Mouse (Mus musculus) stomach, embryonic 15.5 days (tissue): ENCODE data around the gene Bok. TPM values are rescaled to one million over a fixed set of nuclear protein-coding genes. Genes with fewer than 3 reads are reported as not detected.
A peak's percentile ranks its signal among the peaks of the same experiment; 100 is the strongest.

Source experiments
- ATAC-seq: fragments of 200-750 bp; cut with Nextera tagmentation; 2 replicates; pipeline ENCODE4 v1.8.0; 2017; ENCODE audit warnings: low read depth, moderate number of reproducible peaks, moderate TSS enrichment; ENCODE audit not compliant: insufficient read depth, low FRiP score
- H3K27ac ChIP-seq: fragments of 300-500 bp; sonication (generic); 2 replicates; pipeline ENCODE4 v1.5.1; 2015; ENCODE audit warnings: mild to moderate bottlenecking, inconsistent platforms
- H3K27me3 ChIP-seq: fragments of 300-500 bp; sonication (generic); replicated peaks from 2 replicates; pipeline ENCODE4 v1.6.1; 2015; ENCODE audit warnings: inconsistent platforms
- H3K36me3 ChIP-seq: fragments of 300-500 bp; sonication (generic); 2 replicates; pipeline ENCODE4 v1.6.1; 2015; ENCODE audit warnings: inconsistent platforms
- H3K4me1 ChIP-seq: fragments of 300-500 bp; sonication (generic); 2 replicates; pipeline ENCODE4 v1.6.1; 2015; ENCODE audit warnings: inconsistent platforms
- H3K4me2 ChIP-seq: fragments of 300-500 bp; sonication (generic); 2 replicates; pipeline ENCODE4 v1.6.1; 2015; ENCODE audit warnings: mild to moderate bottlenecking, inconsistent platforms
- H3K4me3 ChIP-seq: fragments of 300-500 bp; sonication (generic); replicated peaks from 2 replicates; pipeline ENCODE4 v1.5.1; 2015; ENCODE audit warnings: inconsistent platforms
- H3K9ac ChIP-seq: fragments of 300-500 bp; sonication (generic); 2 replicates; pipeline ENCODE4 v1.6.1; 2015; ENCODE audit warnings: inconsistent platforms
- H3K9me3 ChIP-seq: fragments of 300-500 bp; sonication (generic); 2 replicates; pipeline ENCODE4 v1.6.1; 2016; ENCODE audit warnings: inconsistent platforms
- WGBS: fragments of 180-500 bp; shearing (Covaris S2); methylation state at CpG from one replicate; pipeline ENCODE4 v1.1.7; 2015; 5-methylcytosine and 5-hydroxymethylcytosine counted together
- polyA plus RNA-seq: library from polyadenylated mRNA; unstranded; fragments of >200 nt; fragmentation: Nextera tagmentation; extraction: Ambion mirVana; gene quantifications from 2 replicates; pipeline ENCODE4 v1.2.1, GENCODE M21; 2015

Bok gene
- polyA plus RNA-seq, 1 experiment from 2014 or later: 70.8 TPM

GRCm38 (mm10) chr1:93725665-93726064, 40.2 kb downstream of the Bok start:
- Histone ChIP-seq H3K4me3 (no peak overlapping the region), H3K27me3 (no peaks in the 10 kb centered on the region), H3K9ac (no peak overlapping the region), H3K4me2 (no peak overlapping the region), H3K36me3 (no peaks in the 10 kb centered on the region), H3K27ac (no peak overlapping the region), H3K4me1 (no peaks in the 10 kb centered on the region), H3K9me3 (no peaks in the 10 kb centered on the region)
- 85% methylated on average over 5 of the region's 5 CpGs for WGBS
- ATAC-seq: no peak

GRCm38 (mm10) chr1:93726116-93726515, 40.7 kb downstream of the Bok start:
- Histone ChIP-seq H3K27me3 (no peaks in the 10 kb centered on the region), H3K9me3 (no peaks in the 10 kb centered on the region), H3K4me3 (no peak overlapping the region), H3K4me2 (no peak overlapping the region), H3K4me1 (no peaks in the 10 kb centered on the region), H3K36me3 (no peaks in the 10 kb centered on the region), H3K9ac (no peak overlapping the region), H3K27ac (no peak overlapping the region)
- 76% methylated on average over 3 of the region's 3 CpGs for WGBS
- ATAC-seq: no peak

GRCm38 (mm10) chr1:93726974-93727373, 41.5 kb downstream of the Bok start:
- Histone ChIP-seq H3K4me3 (no peak overlapping the region), H3K4me1 (0 out of 2 replicates have a peak, but pooled peaks cover under 1% of the 10 kb centered on the region), H3K27ac (no peak overlapping the region), H3K36me3 (no peaks in the 10 kb centered on the region), H3K9ac (no peak overlapping the region), H3K9me3 (no peaks in the 10 kb centered on the region), H3K27me3 (no peaks in the 10 kb centered on the region), H3K4me2 (no peak overlapping the region)
- WGBS: 63% methylated on average over 3 of the region's 3 CpGs
- ATAC-seq: peak; percentile 63

- no peaks in the 10 kb centered on the region for H3K36me3 ChIP-seq
- ATAC-seq: no peak
- H3K9me3 ChIP-seq: no peaks in the 10 kb centered on the region
- 0 out of 2 replicates have a peak, but pooled peaks cover 3% of the 10 kb centered on the region for H3K4me1 ChIP-seq
- H3K4me3 ChIP-seq: no peak overlapping the region
- H3K4me2 ChIP-seq: no peak overlapping the region
- WGBS: 87% methylated on average over 5 of the region's 5 CpGs
- H3K27me3 ChIP-seq: no peaks in the 10 kb centered on the region
- H3K27ac ChIP-seq: no peak overlapping the region
- H3K9ac ChIP-seq: no peak overlapping the region
Observed at GRCm38 (mm10) chr1:93731103-93731502, 45.6 kb downstream of the Bok start.

- no peaks in the 10 kb centered on the region for H3K36me3 ChIP-seq
- no peaks in the 10 kb centered on the region for H3K9me3 ChIP-seq
- no peak overlapping the region for H3K27ac ChIP-seq
- H3K4me1 ChIP-seq: 0 out of 2 replicates have a peak, but pooled peaks cover 3% of the 10 kb centered on the region
- no peaks in the 10 kb centered on the region for H3K27me3 ChIP-seq
- H3K9ac ChIP-seq: no peak overlapping the region
- ATAC-seq: no peak
- no peak overlapping the region for H3K4me2 ChIP-seq
- no peak overlapping the region for H3K4me3 ChIP-seq
- 37% methylated on average over 3 of the region's 3 CpGs for WGBS
Observed at GRCm38 (mm10) chr1:93731880-93732281, 46.4 kb downstream of the Bok start.

GRCm38 (mm10) chr1:93735859-93736258, 50.4 kb downstream of the Bok start:
- Histone ChIP-seq H3K4me1 (0 out of 2 replicates have a peak, but pooled peaks cover 3% of the 10 kb centered on the region), H3K4me2 (no peak overlapping the region), H3K27me3 (no peaks in the 10 kb centered on the region), H3K27ac (no peak overlapping the region), H3K9ac (no peak overlapping the region), H3K4me3 (no peak overlapping the region), H3K36me3 (no peaks in the 10 kb centered on the region), H3K9me3 (no peaks in the 10 kb centered on the region)
- WGBS: 84% methylated on average over 3 of the region's 3 CpGs
- no peak for ATAC-seq

- ATAC-seq: no peak
- 91% methylated on average over 5 of the region's 5 CpGs for WGBS
- Histone ChIP-seq H3K4me1 (no peaks in the 10 kb centered on the region), H3K9ac (no peak overlapping the region), H3K4me3 (no peak overlapping the region), H3K27ac (no peak overlapping the region), H3K27me3 (no peaks in the 10 kb centered on the region), H3K36me3 (no peaks in the 10 kb centered on the region), H3K4me2 (no peak overlapping the region), H3K9me3 (no peaks in the 10 kb centered on the region)
Observed at GRCm38 (mm10) chr1:93737711-93738110, 52.3 kb downstream of the Bok start.

GRCm38 (mm10) chr1:93740671-93741070, 55.2 kb downstream of the Bok start:
- Histone ChIP-seq H3K9ac (no peak overlapping the region), H3K9me3 (no peaks in the 10 kb centered on the region), H3K27me3 (no peaks in the 10 kb centered on the region), H3K4me2 (no peak overlapping the region), H3K4me1 (no peaks in the 10 kb centered on the region), H3K36me3 (no peaks in the 10 kb centered on the region), H3K4me3 (no peak overlapping the region), H3K27ac (no peak overlapping the region)
- no peak for ATAC-seq
- WGBS: 89% methylated on average over 2 of the region's 2 CpGs

- 61% methylated on average over 4 of the region's 4 CpGs for WGBS
- H3K27me3 ChIP-seq: no peaks in the 10 kb centered on the region
- no peak overlapping the region for H3K4me2 ChIP-seq
- H3K4me1 ChIP-seq: no peaks in the 10 kb centered on the region
- H3K36me3 ChIP-seq: no peaks in the 10 kb centered on the region
- H3K9me3 ChIP-seq: no peaks in the 10 kb centered on the region
- no peak overlapping the region for H3K4me3 ChIP-seq
- ATAC-seq: no peak
- H3K27ac ChIP-seq: no peak overlapping the region
- H3K9ac ChIP-seq: no peak overlapping the region
Observed at GRCm38 (mm10) chr1:93741987-93742386, 56.5 kb downstream of the Bok start.

GRCm38 (mm10) chr1:93742910-93743309, 57.5 kb downstream of the Bok start:
- no peak for ATAC-seq
- no peaks in the 10 kb centered on the region for H3K27me3 ChIP-seq
- H3K9me3 ChIP-seq: no peaks in the 10 kb centered on the region
- H3K36me3 ChIP-seq: no peaks in the 10 kb centered on the region
- no peaks in the 10 kb centered on the region for H3K4me1 ChIP-seq
- H3K4me2 ChIP-seq: no peak overlapping the region
- no peak overlapping the region for H3K27ac ChIP-seq
- H3K4me3 ChIP-seq: no peak overlapping the region
- H3K9ac ChIP-seq: no peak overlapping the region

Other genes with a start within 250 kb of the Bok start
- gene Hdlbp, start 206.8 kb upstream of the Bok start, polyA plus RNA-seq: 167 and 173 TPM in 2 replicates
- 6.1 and 7.2 TPM in 2 replicates for gene Farp2, start 173.6 kb upstream of the Bok start, polyA plus RNA-seq
- gene Stk25, start 27.0 kb upstream of the Bok start, polyA plus RNA-seq: 155 and 157 TPM in 2 replicates
- 74.5 and 81.2 TPM in 2 replicates for gene Atg4b, start 65.8 kb downstream of the Bok start, polyA plus RNA-seq
- 51.4 and 54.0 TPM in 2 replicates for gene Thap4, start 69.2 kb downstream of the Bok start, polyA plus RNA-seq
- gene Dtymk, start 116.3 kb downstream of the Bok start, polyA plus RNA-seq: 228 and 237 TPM in 2 replicates
- 18.3 and 20.2 TPM in 2 replicates for gene Ing5, start 118.3 kb downstream of the Bok start, polyA plus RNA-seq
- gene D2hgdh, start 139.2 kb downstream of the Bok start, polyA plus RNA-seq: 13.0 and 15.7 TPM in 2 replicates
- 0.06 TPM in 1 of 2 replicates, not detected in the other for gene Gal3st2, start 175.6 kb downstream of the Bok start, polyA plus RNA-seq
- 0.08 TPM in 1 of 2 replicates, not detected in the other for gene Gal3st2b, start 232.7 kb downstream of the Bok start, polyA plus RNA-seq